Mouse (Mus musculus): Measurements from ENCODE around the gene Olfr134.
"Not testable (repeated sequence)": the region's sequence is repeated elsewhere in the genome, so short reads cannot be mapped to it uniquely, and the experiment has no call there.

The Olfr134 gene

DNA sequence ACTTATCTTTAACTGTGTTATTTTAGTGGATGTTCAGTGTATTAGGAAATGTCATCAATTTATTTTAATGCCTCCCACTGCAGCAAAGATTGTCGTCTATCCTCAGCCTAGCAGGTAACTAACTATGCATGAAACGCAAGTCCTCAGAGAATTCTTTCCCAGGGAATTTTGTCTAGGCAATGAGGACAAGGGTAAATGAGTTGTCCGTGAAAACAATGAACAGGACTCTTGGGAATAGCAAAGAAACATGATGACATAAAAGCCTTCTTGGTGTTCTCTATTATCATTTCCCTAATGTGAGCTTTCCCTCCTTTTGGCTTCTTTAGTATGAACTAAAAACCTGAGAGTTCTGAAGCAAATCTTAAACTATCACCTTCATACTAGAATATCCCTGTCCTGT, at the start of gene Olfr134:
TSS of gene Olfr134 (plus strand) at position 301 of the 400 bp plus-strand sequence.
- no peak for DNase-seq (ENCODE audit: low spot score)

DNA sequence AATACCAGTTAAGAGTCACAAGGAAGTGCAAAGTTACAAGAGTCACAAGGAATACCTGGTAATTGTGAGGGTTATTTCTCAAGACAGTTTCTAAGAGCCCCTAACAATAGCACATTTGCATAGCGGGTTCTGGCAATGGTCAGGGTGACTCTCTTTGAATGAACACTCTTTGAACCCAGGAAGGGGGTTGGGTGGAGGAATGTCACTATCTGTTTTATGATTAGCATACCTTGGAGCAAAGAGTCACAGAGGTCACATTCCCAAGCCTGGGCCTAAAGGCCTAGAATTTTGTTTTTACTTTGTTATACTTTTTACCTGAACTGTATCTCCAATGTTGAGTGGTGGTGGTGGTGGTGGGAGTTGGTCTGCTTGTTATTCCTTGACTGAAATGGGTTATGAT, 47.0 kb upstream of the Olfr134 start:
- DNase-seq (ENCODE audit: low spot score) = not testable (repeated sequence)

DNA sequence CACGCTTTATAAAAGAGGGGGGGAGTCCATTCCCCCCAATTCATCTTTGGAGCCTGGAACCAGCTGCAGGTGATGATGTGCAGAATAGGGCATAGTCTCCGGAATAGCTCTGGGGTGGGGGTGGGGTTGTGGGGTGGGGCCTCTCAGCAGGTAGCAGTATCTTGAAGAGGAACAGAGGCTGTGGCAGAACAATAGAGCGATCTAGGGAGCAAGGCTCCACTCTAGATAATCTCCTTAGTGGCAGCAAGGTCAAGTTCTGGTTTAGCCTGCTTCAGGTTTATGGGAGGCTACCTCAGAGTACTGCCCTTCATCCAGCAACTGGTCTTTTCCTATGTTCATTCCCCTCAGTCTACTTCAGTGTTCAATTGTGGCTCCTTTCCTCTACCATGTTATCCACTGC, 45.8 kb upstream of the Olfr134 start:
- not testable (repeated sequence) for DNase-seq (ENCODE audit: low spot score)

GRCm38 (mm10) chr17:38134426-38134825, 36.8 kb upstream of the Olfr134 start, which contains the start of gene Olfr132:
Gene Olfr132 (minus strand): TSS chr17:38134526.
- DNase-seq (ENCODE audit: low spot score) = no peak

DNA sequence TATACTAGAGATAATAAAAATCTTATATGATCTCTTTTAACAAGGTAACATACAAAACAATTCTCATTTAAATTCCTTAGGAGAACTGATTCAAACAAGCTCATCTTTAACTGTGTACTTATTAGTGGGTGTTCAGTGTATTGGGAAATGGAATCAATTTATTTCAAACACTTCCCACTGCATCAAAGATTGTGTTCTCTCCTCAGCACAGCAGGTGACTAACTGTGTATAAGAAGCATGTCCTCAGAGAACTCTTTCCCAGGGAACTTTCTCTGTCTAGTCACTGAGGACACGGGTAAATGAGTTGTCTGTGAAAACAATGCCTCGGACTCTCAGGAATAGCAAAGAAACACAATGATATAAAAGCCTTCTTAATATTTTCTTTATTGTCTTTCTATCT, 26.2 kb upstream of the Olfr134 start, which contains the start of gene Olfr133:
TSS of gene Olfr133 (plus strand) at position 301 of the 400 bp plus-strand sequence.
- DNase-seq (ENCODE audit: low spot score) = no peak

DNA sequence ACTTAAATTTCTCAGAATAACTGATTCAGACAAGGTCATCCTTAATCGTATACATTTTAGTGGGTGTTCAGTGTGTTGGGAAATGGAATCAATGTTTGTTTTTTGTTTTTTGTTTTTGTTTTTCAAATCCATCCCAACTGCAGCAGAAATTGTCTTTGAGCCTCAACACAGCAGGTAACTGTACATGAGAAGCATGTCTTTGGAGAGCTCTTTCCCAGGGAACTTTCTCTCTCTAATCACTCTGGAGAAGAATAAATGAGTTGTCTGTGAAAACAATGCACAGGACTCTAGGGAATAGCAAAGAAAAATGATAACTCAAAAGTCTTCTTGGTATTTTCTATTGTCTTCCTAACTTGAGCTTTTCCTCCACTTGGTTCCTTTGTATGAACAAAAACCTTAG, 32.8 kb downstream of the Olfr134 start, which contains the start of gene Olfr135:
TSS of gene Olfr135 (plus strand) at position 301 of the 400 bp plus-strand sequence.
- DNase-seq (ENCODE audit: low spot score) = no peak

Data from adipocyte (in vitro differentiated cells).